Mouse (Mus musculus): ENCODE results near the gene Mrps17.

Mrps17 gene

GRCm38 (mm10) chr5:129740976-129741375 lies 25.7 kb downstream of the Mrps17 start:
- DNase-seq (ENCODE audit: low spot score in 2 of 2): peak in 1 of 2 experiments; percentile 48

DNA sequence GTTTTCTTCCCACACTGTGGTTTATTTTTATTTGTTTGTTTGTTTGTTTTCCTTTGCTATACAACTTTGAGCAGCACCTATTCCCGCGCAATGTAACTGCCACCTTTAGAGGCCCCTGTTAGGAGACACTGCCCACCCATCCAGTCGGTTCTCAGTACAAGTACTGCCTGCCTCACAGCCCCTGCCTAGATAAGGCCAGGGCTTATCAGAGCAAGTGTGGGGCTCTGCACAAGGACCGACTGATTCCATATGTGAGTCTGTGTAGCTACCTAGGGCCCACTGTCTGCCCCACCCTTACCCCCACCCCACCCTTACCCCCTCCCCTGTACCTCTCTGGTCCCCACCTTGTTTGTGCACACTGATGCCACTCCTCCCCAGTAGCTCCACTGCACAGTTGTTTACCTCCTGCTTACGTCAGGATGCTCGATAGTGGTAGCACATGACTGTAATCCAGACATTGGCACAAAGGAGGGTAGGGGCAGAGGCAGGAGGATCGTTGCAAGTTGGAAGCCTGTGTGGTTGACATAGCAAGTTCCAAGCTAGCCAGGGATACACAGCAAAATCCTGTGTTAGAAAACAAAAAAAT lies 27.7 kb downstream of the Mrps17 start:
- DNase-seq (ENCODE audit: low spot score in 2 of 2): no peak

DNA sequence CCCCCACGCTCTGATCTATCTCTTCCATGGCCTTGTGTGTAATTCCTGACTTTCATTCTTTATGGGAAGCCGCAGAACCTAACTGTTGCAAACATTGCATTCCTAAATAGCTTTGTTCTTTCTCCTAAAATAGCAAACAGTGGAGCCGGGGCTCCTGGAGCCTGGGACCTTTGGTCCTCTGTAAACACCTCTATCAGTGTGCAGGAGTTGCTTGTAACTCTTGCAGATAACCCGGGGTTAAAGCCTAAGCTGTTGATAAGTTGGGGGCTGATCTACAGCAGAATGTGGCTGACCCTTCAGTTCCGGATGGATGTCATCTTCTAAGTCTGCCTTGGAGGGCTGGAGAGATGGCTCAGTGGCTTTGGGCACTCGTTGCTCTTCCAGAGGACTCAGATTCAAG lies 28.8 kb downstream of the Mrps17 start:
- no peak for DNase-seq (ENCODE audit: low spot score in 2 of 2)

DNA sequence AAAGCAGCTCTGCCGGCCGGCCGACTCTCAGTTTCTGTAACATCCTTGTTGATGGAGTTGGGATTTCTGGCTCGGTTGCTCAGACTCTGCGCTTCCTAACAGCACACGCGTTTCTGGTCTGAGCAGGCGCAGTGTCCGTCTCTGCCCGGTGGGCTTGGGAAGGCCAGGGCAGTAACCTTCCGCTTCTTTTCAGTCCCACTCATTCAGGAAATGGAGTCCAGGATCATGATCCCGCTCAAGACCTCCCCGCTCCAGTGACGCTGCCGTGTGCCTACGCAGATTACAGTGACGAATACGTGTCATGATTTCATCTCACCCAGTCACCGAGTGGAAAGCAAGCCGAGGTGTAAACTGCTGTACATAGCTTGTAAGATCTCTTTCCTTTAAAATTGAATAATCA lies 41.6 kb downstream of the Mrps17 start:
- no peak for DNase-seq (ENCODE audit: low spot score in 2 of 2)

- DNase-seq (ENCODE audit: low spot score in 2 of 2): no peak
These were observed 44.7 kb downstream of the Mrps17 start for GRCm38 (mm10) chr5:129759929-129760480.

DNA sequence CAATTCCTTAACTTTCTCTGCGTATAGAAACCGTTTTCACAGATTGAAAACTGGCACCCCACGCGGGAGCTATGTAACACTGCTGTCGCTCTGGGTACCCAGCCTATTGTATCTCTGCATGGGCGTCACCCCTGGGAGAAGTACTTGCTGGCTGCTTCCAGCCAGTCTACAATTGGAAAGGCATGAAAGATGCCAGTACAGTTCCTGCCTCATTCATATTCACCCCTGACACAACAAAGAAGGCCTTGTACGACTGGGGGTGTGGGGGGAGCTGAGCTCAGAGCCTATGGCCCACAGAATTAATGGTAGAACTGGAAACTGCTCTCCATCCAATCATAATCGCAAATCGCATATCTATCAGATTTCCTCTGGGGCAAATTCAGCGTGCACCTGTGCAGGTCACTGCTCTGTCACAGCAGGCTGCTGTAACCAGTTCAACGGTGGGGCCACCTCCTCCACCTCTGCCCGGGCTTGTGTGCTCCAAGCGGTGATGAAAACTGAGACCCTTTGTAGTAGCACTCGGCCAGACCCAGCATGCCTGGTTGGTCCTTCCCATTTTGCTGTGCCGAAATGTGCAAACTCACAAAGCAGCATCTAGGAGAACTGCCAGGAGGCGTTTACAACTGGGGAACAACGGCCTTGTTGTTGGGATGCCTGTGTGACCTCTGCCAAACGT lies 46.7 kb downstream of the Mrps17 start:
- DNase-seq (ENCODE audit: low spot score in 2 of 2): no peak

DNA sequence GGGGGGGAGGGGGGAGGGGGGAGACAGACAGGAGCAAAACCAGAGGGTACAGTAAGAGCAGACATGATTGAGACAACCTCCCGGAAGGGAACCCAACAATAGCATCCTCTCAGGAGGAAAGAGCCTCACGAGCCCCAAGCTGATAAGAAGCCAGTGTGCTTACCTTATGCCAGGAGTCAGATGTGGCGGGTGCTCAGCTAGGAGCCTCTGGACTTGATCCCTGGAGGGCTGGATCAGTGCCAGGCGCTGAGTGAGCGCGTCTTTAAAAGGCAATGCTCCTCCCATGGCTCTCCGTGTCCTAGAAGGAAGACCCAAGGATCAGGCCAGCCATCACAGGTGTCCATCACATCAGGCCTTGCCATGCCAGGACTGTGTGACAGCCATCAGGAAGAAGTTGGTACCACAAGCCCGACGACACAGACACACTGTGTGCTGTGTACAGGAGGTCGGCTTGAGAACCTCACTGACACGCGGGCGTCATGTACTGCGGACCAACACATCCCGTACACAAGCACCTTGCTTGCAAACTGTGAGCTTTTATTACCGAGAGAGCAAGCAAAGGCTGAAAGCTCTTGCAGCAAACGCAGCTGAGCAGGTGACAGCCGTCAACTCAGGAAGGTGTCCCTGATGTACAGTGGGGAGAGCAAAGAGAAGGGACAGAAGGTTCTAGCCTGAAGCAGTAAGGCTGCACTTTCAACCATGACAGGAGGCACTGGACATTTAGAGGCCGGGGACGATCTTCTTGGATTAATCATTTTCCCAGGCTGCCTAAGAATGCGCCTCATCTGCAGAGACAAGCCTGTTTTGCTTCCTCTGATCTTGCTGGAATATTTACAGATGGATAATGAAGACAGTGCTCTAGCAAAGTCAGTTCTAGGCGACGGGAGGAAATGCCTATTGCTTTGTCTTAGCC lies 55.4 kb downstream of the Mrps17 start:
- DNase-seq (ENCODE audit: low spot score in 2 of 2): no peak
